Mouse (Mus musculus) mouse embryonic stem cell (cell line): ENCODE results near the gene Sec11a.

ENCODE experiments used
- in situ Hi-C, 2 experiments: fragments of 300-500 bp; cut with MboI; formaldehyde crosslinking; loops; 1 replicate in 1 of 2; 3 replicates in 1 of 2; pipeline ENCODE4 v1.14.3; 2019 to 2020; ENCODE audit warnings: low sequenced_read_pairs in 2 of 2, low pct_unique_long_range_greater_than_20kb in 1 of 2, mixed read lengths in 1 of 2; ENCODE audit not compliant: unreplicated experiment in 1 of 2

Sec11a gene

DNA sequence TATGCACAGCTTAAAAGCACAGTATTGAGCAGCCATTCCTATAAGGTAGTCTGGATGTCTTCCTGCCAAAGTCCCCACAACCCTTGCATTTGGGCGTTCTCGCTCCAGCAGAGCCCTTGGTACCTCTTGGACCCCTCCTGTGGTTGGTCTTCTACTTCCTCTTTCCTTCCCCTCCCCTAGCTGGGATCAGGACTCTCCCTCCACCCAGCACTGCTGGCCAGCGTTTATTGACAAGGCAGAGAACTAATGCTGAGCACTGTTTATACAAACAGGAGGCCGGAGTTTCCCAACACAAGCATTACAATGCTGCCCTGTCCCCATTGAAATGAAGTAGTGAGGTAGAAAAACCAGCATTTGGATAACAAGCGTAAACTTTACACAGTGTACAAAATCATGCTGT lies 74.5 kb downstream of the Sec11a start:
- in situ Hi-C loops, result loop anchor here in 1 of 2 experiments (25.0 kb wide), 1 partner anchor 486 kb away; the partner anchor contains the start of gene Fes

DNA sequence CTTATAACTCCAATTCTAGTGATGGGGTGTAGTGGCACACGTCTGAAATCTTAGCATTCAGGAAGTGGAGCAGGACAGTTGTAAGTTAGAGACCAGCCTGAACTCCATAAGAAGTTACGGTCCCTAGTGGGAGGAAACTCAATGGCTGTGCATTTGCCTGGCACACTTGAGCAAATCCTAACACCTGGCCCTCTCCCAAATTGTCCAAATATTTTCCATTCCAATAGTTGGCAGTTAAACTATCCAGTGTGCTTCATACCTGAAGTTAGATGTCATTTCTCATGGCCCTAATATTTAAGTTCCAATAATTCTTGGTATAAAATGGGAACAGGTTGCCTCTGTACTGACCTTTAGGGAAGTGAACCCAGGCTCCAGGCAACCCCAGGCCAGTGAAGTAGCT lies 78.9 kb downstream of the Sec11a start:
- in situ Hi-C loops, result loop anchor here in 1 of 2 experiments (25.0 kb wide), 1 partner anchor 481 kb away; the partner anchor contains the start of gene Fes

DNA sequence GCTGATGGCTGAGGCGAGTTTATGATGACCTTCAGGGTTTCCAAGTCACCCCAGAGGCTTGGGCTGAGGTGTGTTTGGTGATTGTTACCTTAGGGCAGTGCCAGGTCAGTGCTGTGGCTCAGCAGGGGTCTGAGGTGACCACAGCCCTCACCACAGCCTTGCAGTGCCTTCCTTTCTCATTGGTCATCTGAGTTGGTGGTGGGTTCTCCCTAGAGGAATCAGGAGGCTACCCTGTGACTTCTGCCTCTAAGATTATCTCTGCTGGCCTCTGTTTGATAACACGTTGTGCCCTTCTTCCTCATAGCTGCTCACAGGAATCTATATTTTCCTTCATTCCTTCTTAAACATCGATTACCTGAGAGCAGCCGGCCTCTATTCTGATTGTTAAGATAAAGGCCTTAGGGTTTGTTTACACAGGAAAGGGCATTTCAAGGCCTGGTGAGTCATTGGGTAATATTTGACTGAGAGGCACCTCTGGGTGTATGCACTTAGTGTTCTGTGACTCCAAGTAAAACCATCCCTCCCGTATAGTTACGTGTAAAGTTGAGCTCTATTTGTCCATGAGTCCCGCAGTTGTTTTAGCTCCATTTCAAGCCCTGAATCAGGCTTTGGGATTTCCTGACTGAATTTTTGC lies 80.9 kb downstream of the Sec11a start:
- in situ Hi-C loops, result loop anchor here in 1 of 2 experiments (25.0 kb wide), 1 partner anchor 479 kb away; the partner anchor contains the start of gene Fes

DNA sequence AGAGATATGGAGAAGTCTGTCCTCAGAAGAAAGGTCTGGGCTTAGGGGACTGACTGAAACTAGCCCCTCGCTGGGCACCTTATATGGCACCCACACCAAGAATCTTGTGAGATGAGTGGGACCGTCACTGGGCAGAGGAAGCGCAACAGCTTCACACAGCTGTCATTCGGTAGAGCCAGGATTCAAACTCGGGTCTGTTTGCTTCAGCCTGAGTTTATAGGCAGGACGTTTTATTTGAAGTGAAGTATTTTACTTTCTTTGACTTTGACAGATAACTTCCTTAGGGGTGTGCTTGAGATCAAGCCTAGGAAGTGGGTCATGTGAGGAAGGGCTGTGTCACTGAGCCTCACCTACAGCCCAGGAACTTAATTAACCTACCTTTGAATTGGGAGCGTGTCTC lies 82.1 kb downstream of the Sec11a start:
- in situ Hi-C loops, result loop anchor here in 1 of 2 experiments (25.0 kb wide), 1 partner anchor 478 kb away; the partner anchor contains the start of gene Fes

DNA sequence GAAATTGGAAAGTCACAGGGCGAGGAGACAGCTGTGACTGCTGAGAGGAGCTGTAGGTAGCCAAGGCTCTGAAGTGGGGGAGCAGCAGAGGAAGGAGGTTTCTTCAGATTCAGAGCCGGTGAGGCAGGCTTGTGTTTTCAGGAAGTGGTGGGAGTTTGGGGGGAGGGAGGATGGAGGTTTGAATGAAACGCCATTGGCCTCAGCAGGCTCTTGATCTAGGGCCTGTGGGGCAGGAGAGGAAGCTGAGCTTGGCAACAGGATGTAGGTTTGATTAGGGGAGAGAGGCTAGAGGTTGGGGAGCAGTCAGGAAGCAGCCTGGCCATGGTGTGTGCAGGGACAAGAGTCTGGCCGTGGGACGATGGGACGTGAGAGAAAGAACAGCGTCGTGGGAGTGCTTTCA lies 82.7 kb downstream of the Sec11a start:
- in situ Hi-C loops, result loop anchor here in 1 of 2 experiments (25.0 kb wide), 1 partner anchor 478 kb away; the partner anchor contains the start of gene Fes

DNA sequence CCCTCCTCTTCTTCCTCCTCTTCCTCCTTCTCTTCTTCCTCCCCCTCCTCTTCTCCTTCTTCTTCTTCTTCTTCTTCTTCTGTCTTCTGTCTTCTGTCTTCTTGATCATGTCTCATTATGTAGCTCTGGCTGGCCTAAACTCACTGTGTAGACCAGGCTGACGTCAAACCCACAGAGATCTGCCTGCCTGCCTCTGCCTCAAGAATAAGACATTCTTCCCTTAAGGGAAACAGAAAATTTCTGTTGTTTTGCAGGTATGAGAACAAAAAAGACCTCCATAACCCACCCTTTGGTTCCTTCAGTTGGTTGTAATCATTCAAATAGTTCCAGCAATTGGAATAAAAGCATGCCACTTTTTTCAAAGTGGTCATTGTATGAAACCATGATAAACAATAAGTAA lies 83.4 kb downstream of the Sec11a start:
- in situ Hi-C loops, result loop anchor here in 1 of 2 experiments (25.0 kb wide), 1 partner anchor 477 kb away; the partner anchor contains the start of gene Fes

DNA sequence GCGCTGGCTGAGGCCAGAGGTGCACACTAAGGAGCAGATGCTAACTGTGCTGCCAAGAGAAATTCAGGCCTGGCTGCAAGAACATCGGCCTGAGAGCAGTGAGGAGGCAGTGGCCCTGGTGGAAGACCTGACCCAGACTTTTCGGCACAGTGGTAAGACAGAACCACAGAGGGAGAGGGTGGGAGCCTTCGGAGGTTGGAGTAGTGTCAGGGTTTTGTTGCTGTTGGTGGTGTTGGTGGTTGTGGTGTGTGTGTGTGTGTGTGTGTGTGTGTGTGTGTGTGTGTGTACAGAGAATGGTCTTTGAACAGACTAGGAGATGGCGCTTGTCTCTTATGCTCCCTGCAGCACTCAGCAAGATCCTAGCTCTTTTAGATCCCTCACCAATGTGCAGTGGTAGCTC lies 84.1 kb downstream of the Sec11a start:
- in situ Hi-C loops, result loop anchor here in 1 of 2 experiments (25.0 kb wide), 1 partner anchor 476 kb away; the partner anchor contains the start of gene Fes

DNA sequence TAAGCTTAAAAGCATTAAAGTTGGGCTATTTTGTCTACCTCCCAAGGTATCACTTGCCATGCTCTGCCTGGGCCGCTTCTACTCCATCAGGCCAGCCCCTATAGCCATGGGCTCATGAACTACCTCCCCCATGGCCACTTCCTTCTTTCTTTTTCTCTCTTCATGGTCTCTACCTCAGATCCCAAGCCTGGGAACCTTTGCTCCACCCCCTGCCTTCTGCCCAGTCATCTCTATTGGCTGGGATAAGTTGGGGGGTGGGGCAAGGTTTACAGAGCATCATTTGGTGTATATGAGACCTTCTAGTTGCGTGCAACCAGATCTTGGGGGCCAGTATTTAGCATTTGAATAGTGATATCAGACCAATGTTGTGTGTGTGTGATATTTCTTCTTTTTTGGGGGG lies 85.1 kb downstream of the Sec11a start:
- in situ Hi-C loops, result loop anchor here in 1 of 2 experiments (25.0 kb wide), 1 partner anchor 475 kb away; the partner anchor contains the start of gene Fes

DNA sequence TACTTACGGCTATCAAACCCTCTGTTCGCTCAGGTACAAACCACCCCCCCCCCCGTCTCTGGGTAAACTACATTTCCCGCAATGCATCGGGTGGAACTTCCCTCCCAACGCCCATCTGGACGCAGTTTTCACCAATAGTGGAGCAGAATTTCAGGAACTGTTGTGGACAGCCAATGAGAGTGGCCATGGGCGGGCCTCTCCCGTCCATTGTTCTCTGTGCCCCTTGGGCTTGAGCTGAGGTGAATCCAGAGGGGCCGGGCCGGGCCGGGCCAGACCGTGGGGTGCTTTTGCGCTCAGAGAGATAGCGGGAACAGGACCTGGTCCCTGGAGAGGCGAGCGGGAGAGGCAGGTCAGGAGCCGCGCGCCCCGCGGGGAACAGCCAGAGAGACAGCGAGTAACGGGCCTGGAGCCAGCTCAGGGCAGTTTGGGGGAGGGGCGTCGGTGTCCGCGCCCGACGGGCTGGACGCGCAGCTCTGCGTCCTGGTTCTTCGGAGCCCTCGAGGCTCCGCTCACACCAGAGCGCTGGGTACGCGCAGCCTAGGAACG lies 86.8 kb downstream of the Sec11a start, which contains the start of gene Zscan2:
Gene Zscan2 (plus strand): TSS at position 192 of the 546 bp plus-strand sequence.
- in situ Hi-C loops, result loop anchor here in 1 of 2 experiments (25.0 kb wide), 1 partner anchor 474 kb away; the partner anchor contains the start of gene Fes

DNA sequence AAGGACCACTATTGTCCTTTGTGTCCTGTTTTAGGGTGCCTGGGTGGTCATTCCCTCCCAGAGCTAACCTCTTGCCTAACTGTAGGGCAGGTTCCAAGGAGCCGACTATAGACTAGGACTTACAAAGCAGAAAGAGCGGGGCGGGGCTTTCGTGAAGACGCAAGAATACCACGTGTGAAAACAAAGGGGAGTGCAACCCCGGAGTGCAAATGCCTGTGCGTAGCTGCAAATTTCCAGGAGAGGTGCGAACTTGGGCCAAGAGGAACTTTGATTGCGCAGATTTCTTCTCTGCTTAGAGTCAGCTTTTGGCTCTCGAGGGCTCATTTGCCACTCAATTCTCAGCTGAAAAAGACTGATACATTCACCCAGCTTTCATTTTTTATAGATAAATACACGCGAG lies 87.4 kb downstream of the Sec11a start:
- in situ Hi-C loops, result loop anchor here in 1 of 2 experiments (25.0 kb wide), 1 partner anchor 473 kb away; the partner anchor contains the start of gene Fes

DNA sequence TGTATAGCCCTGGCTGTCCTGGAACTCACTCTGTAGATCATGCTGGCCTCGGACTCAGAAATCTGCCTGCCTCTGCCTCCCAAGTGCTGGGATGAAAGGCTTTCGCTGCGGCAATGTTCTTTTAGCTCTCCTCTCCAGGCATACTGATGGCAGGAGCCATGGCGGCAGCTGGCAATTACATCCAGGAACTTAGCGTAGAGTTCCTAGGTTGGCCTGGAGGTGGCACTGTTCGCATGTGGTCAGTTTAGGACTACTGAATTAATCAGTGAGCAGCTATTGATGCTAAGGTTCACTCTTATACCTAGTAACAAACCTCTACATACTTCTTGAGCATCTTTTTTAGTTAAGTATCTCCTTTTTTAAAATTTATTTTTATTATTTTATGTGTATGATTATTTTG lies 90.4 kb downstream of the Sec11a start:
- in situ Hi-C loops, result loop anchor here in 1 of 2 experiments (25.0 kb wide), 1 partner anchor 470 kb away; the partner anchor contains the start of gene Fes

DNA sequence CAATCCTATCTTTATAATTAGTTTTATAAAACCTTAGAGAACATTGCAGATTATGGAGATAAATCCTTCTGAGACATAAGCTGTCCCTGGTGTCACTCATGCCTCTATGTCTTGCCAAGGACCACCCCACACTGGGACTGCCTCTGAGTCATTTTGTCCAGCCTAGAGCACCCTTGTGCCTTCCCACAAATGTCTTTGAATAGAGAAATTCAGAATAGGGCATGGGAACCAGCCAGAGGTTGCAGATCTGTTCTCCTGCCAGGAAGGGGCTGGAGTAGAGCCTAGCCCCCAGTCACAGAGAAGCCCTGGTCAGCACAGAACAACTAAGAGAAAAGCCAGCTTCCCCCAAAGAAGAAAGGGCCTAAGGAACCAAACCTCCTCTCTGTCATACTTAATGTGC lies 92.3 kb downstream of the Sec11a start:
- in situ Hi-C loops, result loop anchor here in 1 of 2 experiments (25.0 kb wide), 1 partner anchor 468 kb away; the partner anchor contains the start of gene Fes
